Mouse (Mus musculus) brain, embryonic 14.5 days (tissue): Measurements from ENCODE around the gene Gzmg.

Source experiments
- CTCF ChIP-seq: fragments of 200-500 bp; IDR thresholded peaks from 2 replicates; pipeline ENCODE4 v1.5.1; 2012; ENCODE audit warnings: inconsistent platforms, mild to moderate bottlenecking, moderate library complexity, borderline replicate concordance; ENCODE audit not compliant: insufficient read depth, insufficient read length; ENCODE audit errors: extremely low read depth
- POLR2A ChIP-seq: fragments of 200-500 bp; IDR thresholded peaks from 2 replicates; pipeline ENCODE4 v1.6.1; 2012; ENCODE audit warnings: mild to moderate bottlenecking, inconsistent platforms, borderline replicate concordance; ENCODE audit not compliant: poor library complexity, insufficient read depth, insufficient read length, severe bottlenecking; ENCODE audit errors: extremely low read depth

DNA sequence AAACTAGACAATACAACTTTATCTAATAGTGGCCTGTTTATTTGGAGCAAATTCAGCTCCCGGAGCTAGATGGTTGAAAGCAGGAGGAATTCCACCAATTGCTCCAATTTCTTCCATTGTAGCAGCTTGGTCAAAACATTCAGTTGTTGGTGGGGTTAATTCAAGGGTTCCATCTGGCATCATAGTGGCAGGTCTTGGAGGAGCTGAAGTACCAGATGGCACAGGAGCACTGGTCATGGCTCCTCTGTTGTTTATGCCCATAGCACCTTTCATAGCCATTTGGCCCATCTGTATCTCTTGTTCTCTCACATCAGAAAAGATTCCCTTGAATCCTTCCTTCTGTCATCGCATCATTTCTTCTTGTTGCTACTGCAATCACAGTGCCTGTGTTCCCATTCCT lies 2.7 kb upstream of the Gzmg start:
- no peak for TF ChIP-seq CTCF
- TF ChIP-seq POLR2A, result no peak
